8 mouse cellular contexts compared by ENCODE assay signal in the genomic region with DNA sequence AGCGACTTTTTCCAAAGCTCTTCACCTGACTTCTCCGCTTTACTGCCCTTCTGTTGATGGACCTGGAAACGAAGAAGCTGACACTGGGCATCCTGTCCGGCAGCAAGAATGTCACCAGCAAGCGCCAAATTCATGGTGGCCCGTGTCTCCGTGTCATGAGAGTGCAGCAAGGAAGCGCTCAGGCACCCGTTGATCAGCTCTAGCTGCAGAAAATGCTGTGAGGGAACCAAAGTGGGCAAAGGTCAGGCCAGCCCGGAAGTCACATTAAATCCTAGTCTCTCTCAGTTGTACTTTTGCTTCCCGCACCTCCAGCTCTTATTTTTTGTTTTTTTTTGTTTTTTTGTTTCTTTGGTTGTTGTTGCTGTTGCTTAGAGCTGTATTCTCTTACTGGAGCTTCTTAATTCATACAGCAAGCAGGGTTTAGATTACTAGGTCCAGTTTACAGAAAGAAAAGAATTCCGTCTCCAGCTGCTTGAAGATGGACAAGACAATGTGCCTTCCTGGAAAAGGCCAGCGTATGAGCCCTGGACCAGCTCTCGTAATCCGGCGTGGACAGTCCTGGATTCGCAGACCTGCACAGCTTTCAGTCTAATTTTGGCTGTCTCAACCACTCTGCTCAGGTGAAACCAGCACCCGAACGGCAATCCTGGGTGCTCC. TPM values are rescaled to one million over a fixed set of nuclear protein-coding genes. Genes with fewer than 3 reads are reported as not detected.
DNase-seq lines count a peak whose midpoint lies in the region; ATAC-seq lines count a peak whose summit lies in the region.

No protein-coding gene starts in this region.

- no peaks in the 10 kb centered on the region for H3K27me3 ChIP-seq in heart, embryonic 15.5 days
- H3K27me3 ChIP-seq in embryonic facial prominence, embryonic 11.5 days (ENCODE audit: control insufficient read depth, insufficient read depth, low read length) = no peaks in the 10 kb centered on the region

- no peak for DNase-seq in heart, postnatal 10 days
- no peak for DNase-seq in embryonic facial prominence, embryonic 11.5 days (ENCODE audit: low spot score)
- peak; percentile 60 for DNase-seq in kidney, adult 11 months
- DNase-seq in layer of hippocampus, postnatal 25 days (ENCODE audit: extremely low spot score in 1 of 2, low spot score in 1 of 2) = no peak
- no peak for DNase-seq in right cerebral cortex, postnatal 10 days (ENCODE audit: low spot score in 2 of 2)

- H3K4me3 ChIP-seq in heart, embryonic 15.5 days = peak overlapping the region; percentile 85
- H3K4me3 ChIP-seq in embryonic facial prominence, embryonic 11.5 days (ENCODE audit: low read depth, low read length) = peak overlapping the region; percentile 81
- peak overlapping the region; percentile 92 for H3K4me3 ChIP-seq in macrophage (ENCODE audit: inconsistent target)

- peak overlapping the region; percentile 90 for H3K4me2 ChIP-seq in heart, embryonic 15.5 days
- H3K4me2 ChIP-seq in embryonic facial prominence, embryonic 11.5 days (ENCODE audit: low read depth, low read length) = peak overlapping the region; percentile 64

- H3K9ac ChIP-seq in heart, embryonic 15.5 days = peak overlapping the region; percentile 87
- peak overlapping the region; percentile 92 for H3K9ac ChIP-seq in embryonic facial prominence, embryonic 11.5 days (replicated peaks; ENCODE audit: low read length)

- no peaks in the 10 kb centered on the region for H3K9me3 ChIP-seq in heart, embryonic 15.5 days (replicated peaks)
- H3K9me3 ChIP-seq in embryonic facial prominence, embryonic 11.5 days (replicated peaks; ENCODE audit: control insufficient read depth, low read length) = no peaks in the 10 kb centered on the region

- H3K27ac ChIP-seq in heart, embryonic 15.5 days = peak overlapping the region; percentile 92
- peak overlapping the region; percentile 67 for H3K27ac ChIP-seq in embryonic facial prominence, embryonic 11.5 days (replicated peaks; ENCODE audit: low read depth, low read length)
- peak overlapping the region; percentile 68 for H3K27ac ChIP-seq in macrophage

- intact Hi-C loops in heart, postnatal 10 days (cut with DNase I) = no loop called here

- WGBS in heart, embryonic 15.5 days = 30% methylated on average over 19 of the region's 19 CpGs
- WGBS in embryonic facial prominence, embryonic 11.5 days = 31% methylated on average over 19 of the region's 19 CpGs
- 28% methylated on average over 19 of the region's 19 CpGs for WGBS in macrophage (ENCODE audit: missing documents)

- H3K79me2 ChIP-seq in macrophage (ENCODE audit: inconsistent target) = peaks cover 27% of the 10 kb centered on the region

- peak; percentile 15; the same call in 1 of the 2 replicates for ATAC-seq in heart, embryonic 15.5 days (replicated peaks; ENCODE audit: insufficient number of reproducible peaks, insufficient read depth, low FRiP score, low read depth)
- ATAC-seq in embryonic facial prominence, embryonic 11.5 days (replicated peaks; ENCODE audit: insufficient number of reproducible peaks, low FRiP score, low TSS enrichment, low read depth) = no peak
- ATAC-seq in granulocyte monocyte progenitor cell, adult 5-6 weeks (replicated peaks; ENCODE audit: poor library complexity, severe bottlenecking) = no peak

- peaks cover 30% of the 10 kb centered on the region for H3K36me3 ChIP-seq in heart, embryonic 15.5 days
- peaks cover 4% of the 10 kb centered on the region for H3K36me3 ChIP-seq in embryonic facial prominence, embryonic 11.5 days (replicated peaks; ENCODE audit: control insufficient read depth, insufficient read depth, low read depth, low read length)
- peaks cover 31% of the 10 kb centered on the region for H3K36me3 ChIP-seq in macrophage (ENCODE audit: inconsistent target)

- peaks cover 23% of the 10 kb centered on the region for H3K4me1 ChIP-seq in heart, embryonic 15.5 days (replicated peaks)
- peaks cover 8% of the 10 kb centered on the region for H3K4me1 ChIP-seq in embryonic facial prominence, embryonic 11.5 days (ENCODE audit: control insufficient read depth, insufficient read depth, low read length)

RNA-seq across cellular contexts. Expression of a gene that starts 0.8 kb away (rescaled TPM):
- 74.4 and 99.1 TPM in 2 replicates for polyA plus RNA-seq in heart, embryonic 15.5 days (2015; fragmentation: Nextera tagmentation; extraction: Ambion mirVana)
- 10 to 100 TPM; 64.9 to 71.3 TPM for total RNA-seq in heart, postnatal 10 days (2021)
- polyA plus RNA-seq in embryonic facial prominence, embryonic 11.5 days (2014; fragmentation: Nextera tagmentation; extraction: Ambion mirVana) = 88.2 and 95.1 TPM in 2 replicates
- total RNA-seq in macrophage (2018; cell fraction: chromatin; rRNA removed) = 100 to 1,000 TPM in 21 of 26 experiments, 10 to 100 TPM in 5; 70.8 to 344 (median 186) TPM
- total RNA-seq in macrophage (2018; cell fraction: cytosol; rRNA removed) = 10 to 100 TPM; 34.7 to 75.0 (median 65.2) TPM
- total RNA-seq in macrophage (2018; cell fraction: nucleus; rRNA removed) = 100 to 1,000 TPM in 16 of 26 experiments, 10 to 100 TPM in 10; 56.2 to 257 (median 136) TPM
- 68.1 to 87.2 TPM (median 71.0 TPM) in 3 replicates for polyA plus RNA-seq in macrophage (2018)
- total RNA-seq in granulocyte monocyte progenitor cell, adult 5-6 weeks (2014; fragmentation: Nextera tagmentation) = 103 and 127 TPM in 2 replicates
- total RNA-seq in granulocyte monocyte progenitor cell, adult 5-6 weeks (2017) = 42.7 and 67.9 TPM in 2 replicates
- total RNA-seq in layer of hippocampus, postnatal 25 days (2021) = 100 to 1,000 TPM; 126 to 131 TPM

RNA-seq across cellular contexts. Expression of a gene that starts 9.1 kb away (rescaled TPM):
- 0.09 and 0.15 TPM in 2 replicates for polyA plus RNA-seq in heart, embryonic 15.5 days (2015; fragmentation: Nextera tagmentation; extraction: Ambion mirVana)
- under 1 TPM; 0.15 to 0.53 TPM for total RNA-seq in heart, postnatal 10 days (2021)
- not detected in 2 replicates for polyA plus RNA-seq in embryonic facial prominence, embryonic 11.5 days (2014; fragmentation: Nextera tagmentation; extraction: Ambion mirVana)
- not detected for total RNA-seq in macrophage (2018; cell fraction: chromatin; rRNA removed)
- total RNA-seq in macrophage (2018; cell fraction: cytosol; rRNA removed) = not detected
- total RNA-seq in macrophage (2018; cell fraction: nucleus; rRNA removed) = not detected
- not detected in 3 replicates for polyA plus RNA-seq in macrophage (2018)
- not detected in 2 replicates for total RNA-seq in granulocyte monocyte progenitor cell, adult 5-6 weeks (2014; fragmentation: Nextera tagmentation)
- not detected in 2 replicates for total RNA-seq in granulocyte monocyte progenitor cell, adult 5-6 weeks (2017)
- total RNA-seq in layer of hippocampus, postnatal 25 days (2021) = under 1 TPM; 0.09 to 0.12 TPM

RNA-seq across cellular contexts. Expression of a gene that starts 13.9 kb away (rescaled TPM):
- polyA plus RNA-seq in heart, embryonic 15.5 days (2015; fragmentation: Nextera tagmentation; extraction: Ambion mirVana) = 2.4 and 4.2 TPM in 2 replicates
- under 1 TPM; 0.60 to 0.64 TPM for total RNA-seq in heart, postnatal 10 days (2021)
- polyA plus RNA-seq in embryonic facial prominence, embryonic 11.5 days (2014; fragmentation: Nextera tagmentation; extraction: Ambion mirVana) = 3.7 and 4.4 TPM in 2 replicates
- total RNA-seq in macrophage (2018; cell fraction: chromatin; rRNA removed) = 1 to 10 TPM in 5 of 26 experiments, not detected in 21; 1.5 to 6.2 (median 3.6) TPM
- total RNA-seq in macrophage (2018; cell fraction: cytosol; rRNA removed) = 1 to 10 TPM in 1 of 26 experiments, under 1 TPM in 10, not detected in 15; 0.05 to 1.6 (median 0.09) TPM
- 1 to 10 TPM in 2 of 26 experiments, under 1 TPM in 2, not detected in 22; 0.60 to 2.1 (median 0.93) TPM for total RNA-seq in macrophage (2018; cell fraction: nucleus; rRNA removed)
- 0.17 TPM in 1 of 3 replicates, not detected in the others for polyA plus RNA-seq in macrophage (2018)
- total RNA-seq in granulocyte monocyte progenitor cell, adult 5-6 weeks (2014; fragmentation: Nextera tagmentation) = not detected in 2 replicates
- 0.62 TPM in 1 of 2 replicates, not detected in the other for total RNA-seq in granulocyte monocyte progenitor cell, adult 5-6 weeks (2017)
- total RNA-seq in layer of hippocampus, postnatal 25 days (2021) = 10 to 100 TPM; 14.5 to 16.7 TPM

RNA-seq across cellular contexts. Expression of a gene that starts 38.1 kb away (rescaled TPM):
- polyA plus RNA-seq in heart, embryonic 15.5 days (2015; fragmentation: Nextera tagmentation; extraction: Ambion mirVana) = 12.4 and 13.9 TPM in 2 replicates
- 10 to 100 TPM in 1 of 2 experiments, 1 to 10 TPM in 1; 9.5 to 12.7 TPM for total RNA-seq in heart, postnatal 10 days (2021)
- 9.2 and 9.9 TPM in 2 replicates for polyA plus RNA-seq in embryonic facial prominence, embryonic 11.5 days (2014; fragmentation: Nextera tagmentation; extraction: Ambion mirVana)
- total RNA-seq in macrophage (2018; cell fraction: chromatin; rRNA removed) = 1 to 10 TPM in 21 of 26 experiments, under 1 TPM in 2, not detected in 3; 0.89 to 9.8 (median 5.7) TPM
- 10 to 100 TPM in 17 of 26 experiments, 1 to 10 TPM in 9; 7.6 to 24.7 (median 13.3) TPM for total RNA-seq in macrophage (2018; cell fraction: cytosol; rRNA removed)
- total RNA-seq in macrophage (2018; cell fraction: nucleus; rRNA removed) = 10 to 100 TPM in 6 of 26 experiments, 1 to 10 TPM in 20; 1.3 to 14.1 (median 6.9) TPM
- 10.2 to 18.1 TPM (median 14.4 TPM) in 3 replicates for polyA plus RNA-seq in macrophage (2018)
- total RNA-seq in granulocyte monocyte progenitor cell, adult 5-6 weeks (2014; fragmentation: Nextera tagmentation) = 84.7 and 111 TPM in 2 replicates
- 66.4 and 80.2 TPM in 2 replicates for total RNA-seq in granulocyte monocyte progenitor cell, adult 5-6 weeks (2017)
- total RNA-seq in layer of hippocampus, postnatal 25 days (2021) = 10 to 100 TPM; 12.3 to 15.5 TPM

RNA-seq across cellular contexts. Expression of a gene that starts 46.1 kb away (rescaled TPM):
- polyA plus RNA-seq in heart, embryonic 15.5 days (2015; fragmentation: Nextera tagmentation; extraction: Ambion mirVana) = 125 and 179 TPM in 2 replicates
- 10 to 100 TPM; 68.4 to 76.3 TPM for total RNA-seq in heart, postnatal 10 days (2021)
- polyA plus RNA-seq in embryonic facial prominence, embryonic 11.5 days (2014; fragmentation: Nextera tagmentation; extraction: Ambion mirVana) = 79.7 and 95.4 TPM in 2 replicates
- total RNA-seq in macrophage (2018; cell fraction: chromatin; rRNA removed) = 10 to 100 TPM in 19 of 26 experiments, 1 to 10 TPM in 7; 3.6 to 47.2 (median 18.3) TPM
- 10 to 100 TPM; 19.9 to 51.8 (median 36.2) TPM for total RNA-seq in macrophage (2018; cell fraction: cytosol; rRNA removed)
- 10 to 100 TPM; 15.7 to 89.8 (median 51.7) TPM for total RNA-seq in macrophage (2018; cell fraction: nucleus; rRNA removed)
- polyA plus RNA-seq in macrophage (2018) = 21.8 to 51.0 TPM (median 46.5 TPM) in 3 replicates
- total RNA-seq in granulocyte monocyte progenitor cell, adult 5-6 weeks (2014; fragmentation: Nextera tagmentation) = 78.8 and 147 TPM in 2 replicates
- 124 and 152 TPM in 2 replicates for total RNA-seq in granulocyte monocyte progenitor cell, adult 5-6 weeks (2017)
- 1 to 10 TPM; 2.5 to 3.4 TPM for total RNA-seq in layer of hippocampus, postnatal 25 days (2021)

Comparison
In these comparisons a context has a peak if more than half of its experiments do, and no peak if none do; other contexts are left out.
1. RNA of a gene that starts 13.9 kb away (total RNA-seq): 14.5 to 16.7 TPM in layer of hippocampus, postnatal 25 days; 0.60 to 0.64 TPM in heart, postnatal 10 days and 0.62 TPM in granulocyte monocyte progenitor cell, adult 5-6 weeks; every median in the first group is over 4 times any median in the second.
2. Peak in every context shown above with its lines, with median percentiles within 50 percentile points of each other: H3K27ac ChIP-seq and H3K4me3 ChIP-seq.